Mouse (Mus musculus) stomach, postnatal 0 days (tissue): ENCODE data around the gene Cyp4a10. TPM values are rescaled to one million over a fixed set of nuclear protein-coding genes. Genes with fewer than 3 reads are reported as not detected.
"Not testable (repeated sequence)": the region's sequence is repeated elsewhere in the genome, so short reads cannot be mapped to it uniquely, and the experiment has no call there.

Source experiments
- ATAC-seq: fragments of 200-750 bp; cut with Nextera tagmentation; 2 replicates; pipeline ENCODE4 v1.8.0; 2017; ENCODE audit not compliant: low FRiP score, low TSS enrichment
- DNase-seq: peaks from one replicate; pipeline ENCODE4 v3.0.0-alpha.2; 2016; ENCODE audit warnings: low spot score
- H3K27ac ChIP-seq: fragments of 300-500 bp; sonication (generic); replicated peaks from 2 replicates; pipeline ENCODE4 v1.5.1; 2014; ENCODE audit warnings: mild to moderate bottlenecking, control low read depth
- H3K27me3 ChIP-seq: fragments of 300-500 bp; sonication (generic); 2 replicates; pipeline ENCODE4 v1.6.1; 2014; ENCODE audit warnings: low read length; ENCODE audit not compliant: control insufficient read depth, insufficient read depth
- H3K36me3 ChIP-seq: fragments of 300-500 bp; sonication (generic); 2 replicates; pipeline ENCODE4 v1.6.1; 2014; ENCODE audit warnings: low read length, mixed read lengths; ENCODE audit not compliant: control insufficient read depth, insufficient read depth
- H3K4me1 ChIP-seq: fragments of 300-500 bp; sonication (generic); replicated peaks from 2 replicates; pipeline ENCODE4 v1.6.1; 2014; ENCODE audit warnings: antibody characterized with exemption; ENCODE audit not compliant: control insufficient read depth, insufficient read depth
- H3K4me2 ChIP-seq: fragments of 300-500 bp; sonication (generic); replicated peaks from 2 replicates; pipeline ENCODE4 v1.6.1; 2014; ENCODE audit warnings: low read depth, mild to moderate bottlenecking, control low read depth, moderate library complexity
- H3K4me3 ChIP-seq: fragments of 300-500 bp; sonication (generic); 2 replicates; pipeline ENCODE4 v1.5.1; 2014; ENCODE audit warnings: low read depth, low read length, control low read depth
- H3K9ac ChIP-seq: fragments of 300-500 bp; sonication (generic); 2 replicates; pipeline ENCODE4 v1.6.1; 2014; ENCODE audit warnings: mild to moderate bottlenecking, low read length, control low read depth, mixed read lengths
- H3K9me3 ChIP-seq: fragments of 300-500 bp; sonication (generic); 2 replicates; pipeline ENCODE4 v1.6.1; 2016; ENCODE audit warnings: low read length; ENCODE audit not compliant: control insufficient read depth
- CTCF ChIP-seq: IDR thresholded peaks from 2 replicates; pipeline ENCODE4 v1.5.1; 2016; ENCODE audit warnings: antibody characterized with exemption, low read depth, mild to moderate bottlenecking, moderate library complexity
- EP300 ChIP-seq: optimal IDR thresholded peaks from 2 replicates; pipeline ENCODE3; 2016; ENCODE audit warnings: antibody characterized with exemption
- whole genome bisulfite sequencing: fragments of 180-500 bp; shearing (Covaris S2); extraction: QIAGEN DNeasy Blood & Tissue Kit; methylation state at CpG from one replicate; pipeline ENCODE4 v1.1.7; 2014; 5-methylcytosine and 5-hydroxymethylcytosine counted together
- polyA plus RNA-seq: library from polyadenylated mRNA; unstranded; fragments of >200 nt; fragmentation: Nextera tagmentation; extraction: Ambion mirVana; gene quantifications from 2 replicates; pipeline ENCODE4 v1.2.1, GENCODE M21; 2015

The Cyp4a10 gene
- polyA plus RNA-seq, 1 experiment from 2014 or later, result 0.62 TPM

GRCm38 (mm10) chr4:115557861-115558561, 39.9 kb downstream of the Cyp4a10 start:
- WGBS, result 72% methylated on average over 4 of the region's 4 CpGs
- DNase-seq (no peak), ATAC-seq (no peak)
- no peaks in the 10 kb centered on the region for H3K9me3 ChIP-seq
- no peaks in the 10 kb centered on the region for H3K4me1 ChIP-seq
- H3K27ac ChIP-seq, result no peak overlapping the region
- no peak overlapping the region for H3K4me2 ChIP-seq
- TF ChIP-seq EP300 (no peak), CTCF (no peak)
- no peak overlapping the region for H3K9ac ChIP-seq
- H3K4me3 ChIP-seq, result no peak overlapping the region
- H3K27me3 ChIP-seq, result no peaks in the 10 kb centered on the region
- no peaks in the 10 kb centered on the region for H3K36me3 ChIP-seq

- not testable (repeated sequence) for H3K4me1 ChIP-seq, H3K9me3 ChIP-seq
- 67% methylated on average over 5 of the region's 5 CpGs for WGBS
Measured at GRCm38 (mm10) chr4:115561236-115561635, 43.2 kb downstream of the Cyp4a10 start.

GRCm38 (mm10) chr4:115563401-115563800, 45.3 kb downstream of the Cyp4a10 start, which contains the start of gene Cyp4a31:
Cyp4a31 (plus strand) TSS chr4:115563649.
- Histone ChIP-seq H3K27me3 (no peaks in the 10 kb centered on the region), H3K4me1 (no peaks in the 10 kb centered on the region), H3K27ac (no peak within 1 kb of the TSS), H3K9me3 (no peaks in the 10 kb centered on the region), H3K36me3 (no peaks in the 10 kb centered on the region), H3K4me3 (no peak within 1 kb of the TSS), H3K4me2 (no peak within 1 kb of the TSS), H3K9ac (no peak within 1 kb of the TSS)
- WGBS, result 74% methylated on average over 3 of the region's 3 CpGs
- TF ChIP-seq CTCF (no peak), EP300 (no peak)
- ATAC-seq (no peak), DNase-seq (no peak)

More at GRCm38 (mm10) chr4:115561236-115561635, 43.2 kb downstream of the Cyp4a10 start:
- H3K36me3 ChIP-seq, H3K4me3 ChIP-seq, H3K27ac ChIP-seq, H3K4me2 ChIP-seq, H3K27me3 ChIP-seq, DNase-seq, ATAC-seq, H3K9ac ChIP-seq: not testable (repeated sequence)

GRCm38 (mm10) chr4:115564469-115565225, 46.6 kb downstream of the Cyp4a10 start:
- H3K27me3 ChIP-seq, H3K9me3 ChIP-seq, H3K4me2 ChIP-seq, H3K27ac ChIP-seq, DNase-seq, H3K9ac ChIP-seq, ATAC-seq, H3K4me1 ChIP-seq, H3K4me3 ChIP-seq, H3K36me3 ChIP-seq: not testable (repeated sequence)
- WGBS, result 65% methylated on average over 6 of the region's 6 CpGs

DNA sequence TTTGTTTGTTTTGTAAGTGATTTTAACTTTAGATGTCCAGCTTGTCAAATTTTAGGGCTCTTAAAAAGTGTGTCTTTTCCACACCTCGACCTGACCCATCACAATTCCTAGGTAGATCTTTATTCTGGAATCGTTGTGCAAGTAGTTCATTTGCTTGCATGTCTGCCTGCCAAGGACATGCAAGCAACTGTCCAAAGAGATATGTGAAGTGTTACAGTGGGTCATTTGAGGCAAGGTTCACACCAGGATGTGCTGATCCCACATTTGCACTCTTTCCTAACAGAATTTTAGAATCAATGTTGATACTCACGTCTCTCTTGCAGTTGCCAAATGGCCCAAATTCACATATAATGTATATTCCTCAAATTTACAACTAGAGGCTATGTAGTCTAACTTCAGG, 57.2 kb downstream of the Cyp4a10 start:
- DNase-seq (no peak), ATAC-seq (no peak)
- WGBS, result 69% methylated on average over 3 of the region's 3 CpGs
- no peaks in the 10 kb centered on the region for H3K36me3 ChIP-seq
- no peak overlapping the region for H3K27ac ChIP-seq
- no peaks in the 10 kb centered on the region for H3K4me1 ChIP-seq
- no peaks in the 10 kb centered on the region for H3K27me3 ChIP-seq
- H3K4me3 ChIP-seq, result no peak overlapping the region
- TF ChIP-seq EP300 (no peak), CTCF (no peak)
- H3K9ac ChIP-seq, result no peak overlapping the region
- no peak overlapping the region for H3K4me2 ChIP-seq
- no peaks in the 10 kb centered on the region for H3K9me3 ChIP-seq

DNA sequence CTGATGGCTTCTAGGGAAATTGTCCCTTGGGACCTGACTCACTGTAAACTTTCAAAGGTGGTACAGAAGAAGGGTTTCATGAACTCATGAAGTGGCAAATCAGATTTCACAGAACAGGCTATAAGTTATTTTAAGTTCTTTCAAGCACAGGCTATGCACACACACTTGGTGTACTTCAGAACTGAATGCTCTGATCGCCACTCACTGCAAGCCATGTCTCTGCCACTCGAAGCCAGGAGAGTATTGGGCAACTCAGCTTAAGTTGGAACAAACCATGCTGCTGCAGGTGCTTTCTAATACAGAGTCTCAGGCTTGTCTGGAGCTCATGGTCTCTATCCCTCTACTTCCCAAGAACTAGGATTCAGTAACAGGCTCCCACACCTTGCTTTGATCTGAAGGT, 57.7 kb downstream of the Cyp4a10 start:
- Histone ChIP-seq H3K4me1 (no peaks in the 10 kb centered on the region), H3K27me3 (no peaks in the 10 kb centered on the region), H3K4me2 (no peak overlapping the region), H3K9me3 (no peaks in the 10 kb centered on the region), H3K4me3 (no peak overlapping the region), H3K9ac (no peak overlapping the region), H3K27ac (no peak overlapping the region), H3K36me3 (no peaks in the 10 kb centered on the region)
- WGBS, result 69% methylated on average over 2 of the region's 2 CpGs
- TF ChIP-seq CTCF (no peak), EP300 (no peak)
- ATAC-seq (no peak), DNase-seq (no peak)
